Mouse (Mus musculus) ES-Bruce4 (cell line): ENCODE measurements at regions not wholly inside any gene's neighbourhood (a gene's known extent, or its start where the extent isn't known, plus 50 kb on each side); places are given as distances from the start of the nearest gene placed in this dataset.

Experiments used
- H3K27ac ChIP-seq: 2 replicates; pipeline ENCODE4 v1.5.1; 2012; ENCODE audit warnings: low read length, inconsistent platforms; ENCODE audit not compliant: insufficient read depth
- H3K27me3 ChIP-seq: 2 replicates; pipeline ENCODE4 v1.6.1; 2012; ENCODE audit warnings: mild to moderate bottlenecking, low read length, inconsistent platforms; ENCODE audit not compliant: control insufficient read depth, poor library complexity, insufficient read depth, severe bottlenecking
- H3K36me3 ChIP-seq: 2 replicates; pipeline ENCODE4 v1.6.1; 2012; ENCODE audit warnings: inconsistent platforms, mild to moderate bottlenecking, low read length, moderate library complexity; ENCODE audit not compliant: control insufficient read depth, poor library complexity, insufficient read depth, severe bottlenecking
- H3K4me1 ChIP-seq: one replicate; pipeline ENCODE4 v1.8.1; 2011; ENCODE audit warnings: low read length; ENCODE audit not compliant: control insufficient read depth, insufficient read depth
- H3K4me3 ChIP-seq: 2 replicates; pipeline ENCODE4 v1.5.1; 2011; ENCODE audit warnings: low read depth, mild to moderate bottlenecking, low read length
- H3K9ac ChIP-seq: 2 replicates; pipeline ENCODE4 v1.6.1; 2012; ENCODE audit warnings: low read depth, mild to moderate bottlenecking, inconsistent platforms; ENCODE audit not compliant: poor library complexity, severe bottlenecking
- H3K9me3 ChIP-seq: replicated peaks from 2 replicates; pipeline ENCODE4 v1.6.1; 2012; ENCODE audit warnings: mild to moderate bottlenecking, low read length, inconsistent platforms; ENCODE audit not compliant: control insufficient read depth, poor library complexity, insufficient read depth, severe bottlenecking
- CTCF ChIP-seq: IDR thresholded peaks from one replicate; pipeline ENCODE4 v1.8.1; 2011; ENCODE audit warnings: low read depth, low read length
- EP300 ChIP-seq: IDR thresholded peaks from 2 replicates; pipeline ENCODE4 v1.6.1; 2011; ENCODE audit warnings: low read depth, low read length; ENCODE audit not compliant: insufficient read depth
- POLR2A ChIP-seq: IDR thresholded peaks from one replicate; pipeline ENCODE4 v1.8.1; 2011; ENCODE audit warnings: low read length; ENCODE audit not compliant: insufficient read depth

- H3K27me3 ChIP-seq: no peaks in the 10 kb centered on the region
- H3K9ac ChIP-seq: no peak overlapping the region
- no peaks in the 10 kb centered on the region for H3K4me1 ChIP-seq
- no peaks in the 10 kb centered on the region for H3K36me3 ChIP-seq
- no peaks in the 10 kb centered on the region for H3K9me3 ChIP-seq
- no peak overlapping the region for H3K27ac ChIP-seq
- TF ChIP-seq POLR2A (no peak), CTCF (no peak), EP300 (no peak)
- H3K4me3 ChIP-seq: no peak overlapping the region
Measured at GRCm38 (mm10) chr4:31395538-31395937, 568.4 kb upstream of the Map3k7 start.

- Histone ChIP-seq H3K27ac (no peak overlapping the region), H3K27me3 (no peaks in the 10 kb centered on the region), H3K9ac (no peak overlapping the region), H3K4me3 (no peak overlapping the region), H3K36me3 (no peaks in the 10 kb centered on the region), H3K9me3 (no peaks in the 10 kb centered on the region), H3K4me1 (no peaks in the 10 kb centered on the region)
- TF ChIP-seq EP300 (no peak), CTCF (no peak), POLR2A (no peak)
Measured at GRCm38 (mm10) chr4:31403976-31404375, 559.9 kb upstream of the Map3k7 start.

- Histone ChIP-seq H3K4me3 (no peak overlapping the region), H3K4me1 (no peaks in the 10 kb centered on the region), H3K9ac (no peak overlapping the region), H3K27ac (no peak overlapping the region), H3K9me3 (no peaks in the 10 kb centered on the region), H3K36me3 (no peaks in the 10 kb centered on the region), H3K27me3 (no peaks in the 10 kb centered on the region)
- TF ChIP-seq CTCF (no peak), POLR2A (no peak), EP300 (no peak)
Measured at GRCm38 (mm10) chr4:31404840-31405714, 558.8 kb upstream of the Map3k7 start.

GRCm38 (mm10) chr4:31410157-31410556, 553.7 kb upstream of the Map3k7 start:
- Histone ChIP-seq H3K9me3 (no peaks in the 10 kb centered on the region), H3K4me1 (no peaks in the 10 kb centered on the region), H3K4me3 (no peak overlapping the region), H3K36me3 (no peaks in the 10 kb centered on the region), H3K27ac (no peak overlapping the region), H3K9ac (no peak overlapping the region), H3K27me3 (no peaks in the 10 kb centered on the region)
- TF ChIP-seq EP300 (no peak), CTCF (no peak), POLR2A (no peak)

GRCm38 (mm10) chr4:31411770-31412525, 551.9 kb upstream of the Map3k7 start:
- H3K27ac ChIP-seq: no peak overlapping the region
- H3K9me3 ChIP-seq: no peaks in the 10 kb centered on the region
- H3K9ac ChIP-seq: no peak overlapping the region
- H3K4me3 ChIP-seq: no peak overlapping the region
- H3K36me3 ChIP-seq: no peaks in the 10 kb centered on the region
- H3K4me1 ChIP-seq: no peaks in the 10 kb centered on the region
- TF ChIP-seq POLR2A: no peak
- no peak for TF ChIP-seq EP300
- no peak for TF ChIP-seq CTCF
- H3K27me3 ChIP-seq: no peaks in the 10 kb centered on the region

GRCm38 (mm10) chr4:31417161-31417560, 546.7 kb upstream of the Map3k7 start:
- no peak for TF ChIP-seq POLR2A
- TF ChIP-seq CTCF: no peak
- H3K27me3 ChIP-seq: no peaks in the 10 kb centered on the region
- no peak overlapping the region for H3K27ac ChIP-seq
- H3K4me3 ChIP-seq: no peak overlapping the region
- H3K36me3 ChIP-seq: no peaks in the 10 kb centered on the region
- H3K4me1 ChIP-seq: no peaks in the 10 kb centered on the region
- no peaks in the 10 kb centered on the region for H3K9me3 ChIP-seq
- no peak overlapping the region for H3K9ac ChIP-seq
